Mouse (Mus musculus): Measurements from ENCODE around the gene Zfp644. TPM values are rescaled to one million over a fixed set of nuclear protein-coding genes. Genes with fewer than 3 reads are reported as not detected.
A peak's percentile ranks its signal among the peaks of the same experiment; 100 is the strongest.

The Zfp644 gene
- polyA plus RNA-seq, 1 experiment from 2014 or later = 64.7 TPM

GRCm38 (mm10) chr5:106594388-106594787, 102.7 kb downstream of the Zfp644 start:
- H3K9me3 ChIP-seq (replicated peaks; ENCODE audit: control insufficient read depth, low read length, poor library complexity, severe bottlenecking) = no peaks in the 10 kb centered on the region
- no peak overlapping the region for H3K4me2 ChIP-seq (ENCODE audit: low read length)
- 0 out of 2 replicates have a peak, but pooled peaks cover 4% of the 10 kb centered on the region for H3K4me1 ChIP-seq (ENCODE audit: control insufficient read depth, insufficient read depth, low read length)
- H3K9ac ChIP-seq (ENCODE audit: low read depth, low read length) = no peak overlapping the region
- H3K4me3 ChIP-seq (ENCODE audit: low read depth, low read length) = no peak overlapping the region
- no peak overlapping the region for H3K27ac ChIP-seq (ENCODE audit: low read length)
- peaks cover 3% of the 10 kb centered on the region; the same call in 1 of the 2 replicates for H3K36me3 ChIP-seq (ENCODE audit: control insufficient read depth, insufficient read depth, low read length)
- H3K27me3 ChIP-seq (ENCODE audit: control insufficient read depth, insufficient read depth, low read depth, low read length) = no peaks in the 10 kb centered on the region
- ATAC-seq = no peak

DNA sequence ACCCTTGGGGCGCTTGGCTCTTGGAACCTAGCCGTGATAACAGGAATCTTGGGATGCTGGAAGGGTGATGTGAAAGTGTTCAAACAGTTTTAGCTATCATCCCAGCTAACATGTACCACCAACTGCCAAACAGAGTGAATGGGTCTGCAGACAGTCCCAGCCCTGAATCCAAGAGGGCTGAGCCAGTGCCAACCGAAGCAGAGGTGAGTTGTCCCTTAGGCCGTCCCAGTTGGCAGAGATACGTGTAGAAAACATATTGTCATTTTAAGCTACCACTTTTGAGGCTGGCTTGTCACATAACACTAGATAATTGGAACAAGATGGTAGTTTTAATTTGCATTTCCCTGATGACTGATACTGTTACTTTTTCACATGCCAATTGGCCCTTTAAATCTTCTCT, 106.4 kb downstream of the Zfp644 start:
- H3K27me3 ChIP-seq (ENCODE audit: control insufficient read depth, insufficient read depth, low read depth, low read length) = no peaks in the 10 kb centered on the region
- 96% methylated on average over 5 of the region's 5 CpGs for WGBS
- no peak overlapping the region for H3K27ac ChIP-seq (ENCODE audit: low read length)
- no peak for ATAC-seq
- H3K4me3 ChIP-seq (ENCODE audit: low read depth, low read length) = no peak overlapping the region
- no peaks in the 10 kb centered on the region; the same call in 1 of the 2 replicates for H3K9me3 ChIP-seq (replicated peaks; ENCODE audit: control insufficient read depth, low read length, poor library complexity, severe bottlenecking)
- no peak overlapping the region for H3K4me2 ChIP-seq (ENCODE audit: low read length)
- no peaks in the 10 kb centered on the region for H3K4me1 ChIP-seq (ENCODE audit: control insufficient read depth, insufficient read depth, low read length)
- peaks cover 6% of the 10 kb centered on the region; the same call in 1 of the 2 replicates for H3K36me3 ChIP-seq (ENCODE audit: control insufficient read depth, insufficient read depth, low read length)
- H3K9ac ChIP-seq (ENCODE audit: low read depth, low read length) = no peak overlapping the region

DNA sequence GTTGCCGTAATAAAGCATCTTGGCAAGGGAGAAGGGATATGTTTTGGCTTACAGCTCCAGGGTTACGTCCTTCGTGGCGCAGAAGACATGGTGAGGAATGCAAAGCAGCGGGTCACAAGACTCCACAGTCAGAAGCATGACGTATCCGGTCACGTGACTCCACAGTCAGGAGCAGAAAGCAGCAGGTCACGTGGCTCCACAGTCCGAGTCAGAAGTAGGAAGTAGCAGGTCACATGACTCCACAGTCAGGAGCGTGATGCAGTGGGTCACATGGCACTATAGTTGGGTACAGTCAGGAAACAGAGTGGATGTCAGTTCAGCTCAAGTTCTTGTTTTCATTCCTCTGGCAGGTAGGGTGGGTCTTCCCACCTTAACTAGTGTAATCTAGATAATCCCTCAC, 107.4 kb downstream of the Zfp644 start:
- 94% methylated on average over 11 of the region's 11 CpGs for WGBS
- Histone ChIP-seq H3K9ac (ENCODE audit: low read depth, low read length) (no peak overlapping the region), H3K9me3 (replicated peaks; ENCODE audit: control insufficient read depth, low read length, poor library complexity, severe bottlenecking) (no peaks in the 10 kb centered on the region; the same call in 1 of the 2 replicates), H3K36me3 (ENCODE audit: control insufficient read depth, insufficient read depth, low read length) (peaks cover 6% of the 10 kb centered on the region; the same call in 1 of the 2 replicates), H3K4me3 (ENCODE audit: low read depth, low read length) (no peak overlapping the region), H3K4me1 (ENCODE audit: control insufficient read depth, insufficient read depth, low read length) (no peaks in the 10 kb centered on the region), H3K4me2 (ENCODE audit: low read length) (no peak overlapping the region), H3K27me3 (ENCODE audit: control insufficient read depth, insufficient read depth, low read depth, low read length) (no peaks in the 10 kb centered on the region), H3K27ac (ENCODE audit: low read length) (no peak overlapping the region)
- ATAC-seq = no peak

DNA sequence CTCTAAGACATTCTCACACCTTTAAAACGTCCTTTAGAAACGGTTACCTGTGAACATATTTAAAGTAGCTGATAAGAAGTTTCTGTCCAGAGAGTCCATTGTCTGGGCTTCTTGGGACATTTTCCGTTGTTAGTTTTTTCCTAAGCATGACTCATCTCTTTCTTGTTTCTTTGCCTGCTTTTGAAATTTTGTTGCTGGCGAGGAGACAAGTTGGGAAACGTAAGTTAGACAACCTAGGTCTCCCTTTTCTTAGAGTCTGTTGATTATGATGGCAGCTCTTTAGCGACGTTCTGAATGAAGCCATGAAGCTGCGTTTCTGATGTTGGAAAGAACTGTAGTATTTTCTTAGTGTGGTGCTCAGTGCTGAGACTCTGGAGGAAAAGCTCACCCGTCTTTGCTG, 108.1 kb downstream of the Zfp644 start:
- H3K27ac ChIP-seq (ENCODE audit: low read length) = no peak overlapping the region
- H3K4me1 ChIP-seq (ENCODE audit: control insufficient read depth, insufficient read depth, low read length) = no peaks in the 10 kb centered on the region
- H3K4me3 ChIP-seq (ENCODE audit: low read depth, low read length) = no peak overlapping the region
- H3K9ac ChIP-seq (ENCODE audit: low read depth, low read length) = no peak overlapping the region
- no peaks in the 10 kb centered on the region for H3K27me3 ChIP-seq (ENCODE audit: control insufficient read depth, insufficient read depth, low read depth, low read length)
- ATAC-seq = no peak
- no peak overlapping the region for H3K4me2 ChIP-seq (ENCODE audit: low read length)
- H3K9me3 ChIP-seq (replicated peaks; ENCODE audit: control insufficient read depth, low read length, poor library complexity, severe bottlenecking) = no peaks in the 10 kb centered on the region; the same call in 1 of the 2 replicates
- 97% methylated on average over 9 of the region's 9 CpGs for WGBS
- H3K36me3 ChIP-seq (ENCODE audit: control insufficient read depth, insufficient read depth, low read length) = peaks cover 6% of the 10 kb centered on the region; the same call in 1 of the 2 replicates

- ATAC-seq = no peak
- H3K9me3 ChIP-seq (replicated peaks; ENCODE audit: control insufficient read depth, low read length, poor library complexity, severe bottlenecking) = no peaks in the 10 kb centered on the region
- H3K9ac ChIP-seq (ENCODE audit: low read depth, low read length) = no peak overlapping the region
- H3K4me3 ChIP-seq (ENCODE audit: low read depth, low read length) = no peak overlapping the region
- H3K27me3 ChIP-seq (ENCODE audit: control insufficient read depth, insufficient read depth, low read depth, low read length) = peaks cover 2% of the 10 kb centered on the region; the same call in 1 of the 2 replicates
- WGBS = 83% methylated on average over 7 of the region's 7 CpGs
- H3K36me3 ChIP-seq (ENCODE audit: control insufficient read depth, insufficient read depth, low read length) = no peaks in the 10 kb centered on the region
- no peak overlapping the region for H3K4me2 ChIP-seq (ENCODE audit: low read length)
- no peak overlapping the region for H3K27ac ChIP-seq (ENCODE audit: low read length)
- no peaks in the 10 kb centered on the region for H3K4me1 ChIP-seq (ENCODE audit: control insufficient read depth, insufficient read depth, low read length)
Observed at GRCm38 (mm10) chr5:106580943-106581342, 116.1 kb downstream of the Zfp644 start.

- Histone ChIP-seq H3K4me2 (ENCODE audit: low read length) (no peak overlapping the region), H3K27ac (ENCODE audit: low read length) (no peak overlapping the region), H3K9me3 (replicated peaks; ENCODE audit: control insufficient read depth, low read length, poor library complexity, severe bottlenecking) (no peaks in the 10 kb centered on the region), H3K4me3 (ENCODE audit: low read depth, low read length) (no peak overlapping the region), H3K27me3 (ENCODE audit: control insufficient read depth, insufficient read depth, low read depth, low read length) (peaks cover 2% of the 10 kb centered on the region), H3K36me3 (ENCODE audit: control insufficient read depth, insufficient read depth, low read length) (no peaks in the 10 kb centered on the region), H3K9ac (ENCODE audit: low read depth, low read length) (no peak overlapping the region), H3K4me1 (ENCODE audit: control insufficient read depth, insufficient read depth, low read length) (peaks cover 6% of the 10 kb centered on the region)
- 40% methylated on average over 9 of the region's 9 CpGs for WGBS
- ATAC-seq = peak; percentile 24; the same call in 1 of the 2 replicates
Observed at GRCm38 (mm10) chr5:106577237-106577888, 119.7 kb downstream of the Zfp644 start.

- H3K9ac ChIP-seq (ENCODE audit: low read depth, low read length) = no peak overlapping the region
- 20% methylated on average over 4 of the region's 4 CpGs for WGBS
- peak overlapping the region; percentile 59 for H3K4me3 ChIP-seq (ENCODE audit: low read depth, low read length)
- peaks cover 6% of the 10 kb centered on the region for H3K4me1 ChIP-seq (ENCODE audit: control insufficient read depth, insufficient read depth, low read length)
- peak; percentile 44 for ATAC-seq
- H3K36me3 ChIP-seq (ENCODE audit: control insufficient read depth, insufficient read depth, low read length) = no peaks in the 10 kb centered on the region
- H3K27ac ChIP-seq (ENCODE audit: low read length) = peak overlapping the region; percentile 17; the same call in 1 of the 2 replicates
- H3K9me3 ChIP-seq (replicated peaks; ENCODE audit: control insufficient read depth, low read length, poor library complexity, severe bottlenecking) = no peaks in the 10 kb centered on the region
- peaks cover 5% of the 10 kb centered on the region for H3K27me3 ChIP-seq (ENCODE audit: control insufficient read depth, insufficient read depth, low read depth, low read length)
- peak overlapping the region; percentile 96 for H3K4me2 ChIP-seq (ENCODE audit: low read length)
Observed at GRCm38 (mm10) chr5:106575098-106575497, 122.0 kb downstream of the Zfp644 start.

DNA sequence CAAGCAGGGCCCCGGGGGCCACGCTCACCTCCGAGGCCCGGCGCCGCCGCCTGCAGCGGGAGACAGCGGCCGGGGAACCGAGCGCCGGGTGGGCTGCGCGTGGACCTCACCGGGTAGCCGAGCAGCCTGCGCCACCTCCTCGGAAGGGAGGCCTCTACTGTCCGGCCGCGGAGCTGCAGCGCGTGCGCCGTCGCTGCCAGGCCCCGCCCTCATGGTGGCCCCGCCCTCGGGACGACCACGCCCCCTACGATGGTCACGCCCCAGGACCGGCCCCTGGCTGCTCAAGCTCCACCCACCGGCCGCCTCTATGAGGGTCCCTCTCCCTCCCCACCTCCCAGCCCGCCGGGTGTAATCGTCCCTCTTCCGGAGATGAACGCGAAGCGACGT, 122.5 kb downstream of the Zfp644 start:
- Histone ChIP-seq H3K4me1 (ENCODE audit: control insufficient read depth, insufficient read depth, low read length) (peaks cover 6% of the 10 kb centered on the region), H3K27me3 (ENCODE audit: control insufficient read depth, insufficient read depth, low read depth, low read length) (peaks cover 8% of the 10 kb centered on the region), H3K27ac (ENCODE audit: low read length) (peak overlapping the region; percentile 57), H3K9ac (ENCODE audit: low read depth, low read length) (peak overlapping the region; percentile 81), H3K4me3 (ENCODE audit: low read depth, low read length) (peak overlapping the region; percentile 59), H3K4me2 (ENCODE audit: low read length) (peak overlapping the region; percentile 96), H3K36me3 (ENCODE audit: control insufficient read depth, insufficient read depth, low read length) (no peaks in the 10 kb centered on the region), H3K9me3 (replicated peaks; ENCODE audit: control insufficient read depth, low read length, poor library complexity, severe bottlenecking) (no peaks in the 10 kb centered on the region)
- peak; percentile 90 for ATAC-seq
- under 1% methylated on average over 45 of the region's 45 CpGs for WGBS

DNA sequence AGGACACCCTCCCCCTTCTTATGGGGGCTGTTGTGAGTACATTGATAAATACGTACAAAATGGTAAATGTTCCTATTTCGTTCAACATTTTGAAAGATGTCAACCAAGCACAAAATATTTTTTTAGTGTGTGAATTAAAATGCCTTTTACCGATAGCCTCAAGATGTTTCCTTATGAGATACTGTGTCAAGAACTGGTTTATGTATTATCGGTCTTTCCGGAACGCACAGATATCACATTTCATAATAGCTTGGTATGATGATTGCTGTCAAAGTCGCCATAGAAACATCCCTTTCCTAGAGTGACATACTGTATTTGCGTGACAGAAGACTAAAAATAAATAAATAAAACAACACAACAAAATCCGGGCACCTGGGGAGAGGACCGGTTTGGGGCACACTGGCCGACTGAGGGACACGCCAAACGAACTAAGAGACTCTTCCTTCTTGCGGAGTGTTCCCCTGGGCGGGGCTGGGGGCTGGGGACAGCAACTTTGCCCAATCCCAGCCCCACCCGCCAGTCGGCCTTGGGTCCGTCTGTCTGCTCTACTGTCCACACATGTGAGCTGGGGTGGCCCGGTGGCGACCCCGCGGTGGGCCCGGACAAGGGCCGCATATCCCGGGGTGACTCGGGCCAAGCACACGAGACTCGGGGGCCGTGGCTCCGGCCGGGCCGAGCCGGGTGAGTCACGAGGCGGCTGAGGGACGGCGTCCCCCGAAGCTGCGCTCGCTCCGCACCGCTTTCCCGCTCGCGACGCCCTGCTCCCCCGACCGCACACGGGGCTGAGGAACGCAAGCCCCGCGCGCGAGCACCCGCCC, 123.1 kb downstream of the Zfp644 start:
- peak overlapping the region; percentile 96 for H3K4me2 ChIP-seq (ENCODE audit: low read length)
- 4% methylated on average over 54 of the region's 55 CpGs for WGBS
- peaks cover 6% of the 10 kb centered on the region for H3K27me3 ChIP-seq (ENCODE audit: control insufficient read depth, insufficient read depth, low read depth, low read length)
- peak; percentile 74 for ATAC-seq
- H3K4me3 ChIP-seq (ENCODE audit: low read depth, low read length) = peak overlapping the region; percentile 59
- no peaks in the 10 kb centered on the region for H3K36me3 ChIP-seq (ENCODE audit: control insufficient read depth, insufficient read depth, low read length)
- H3K27ac ChIP-seq (ENCODE audit: low read length) = peak overlapping the region; percentile 57
- H3K4me1 ChIP-seq (ENCODE audit: control insufficient read depth, insufficient read depth, low read length) = peaks cover 6% of the 10 kb centered on the region
- H3K9ac ChIP-seq (ENCODE audit: low read depth, low read length) = peak overlapping the region; percentile 81
- H3K9me3 ChIP-seq (replicated peaks; ENCODE audit: control insufficient read depth, low read length, poor library complexity, severe bottlenecking) = no peaks in the 10 kb centered on the region
